Mouse (Mus musculus): ENCODE measurements around the gene Ndufa13.

Gene Ndufa13

GRCm38 (mm10) chr8:69907106-69907505 lies 4.7 kb upstream of the Ndufa13 start:
- DNase-seq (ENCODE audit: low spot score), result peak; percentile 25

- no peak for DNase-seq (ENCODE audit: low spot score)
Measured at GRCm38 (mm10) chr8:69906260-69906659, 3.9 kb upstream of the Ndufa13 start.

GRCm38 (mm10) chr8:69904096-69904495 lies 1.7 kb upstream of the Ndufa13 start:
- no peak for DNase-seq (ENCODE audit: low spot score)

GRCm38 (mm10) chr8:69903063-69903542 lies 745 bp upstream of the Ndufa13 start:
- DNase-seq (ENCODE audit: low spot score), result no peak

GRCm38 (mm10) chr8:69901484-69902162 lies 735 bp downstream of the Ndufa13 start:
- DNase-seq (ENCODE audit: low spot score), result peak; percentile 96

- no peak for DNase-seq (ENCODE audit: low spot score)
Measured at GRCm38 (mm10) chr8:69900895-69901451, 1.4 kb downstream of the Ndufa13 start.

- DNase-seq (ENCODE audit: low spot score), result no peak
Measured at GRCm38 (mm10) chr8:69899876-69900275, 2.5 kb downstream of the Ndufa13 start.

- no peak for DNase-seq (ENCODE audit: low spot score)
Measured at GRCm38 (mm10) chr8:69897857-69898256, 4.5 kb downstream of the Ndufa13 start.

GRCm38 (mm10) chr8:69895772-69896451 lies 6.4 kb downstream of the Ndufa13 start:
- no peak for DNase-seq (ENCODE audit: low spot score)

GRCm38 (mm10) chr8:69894836-69895332 lies 7.5 kb downstream of the Ndufa13 start:
- no peak for DNase-seq (ENCODE audit: low spot score)

GRCm38 (mm10) chr8:69893863-69894262 lies 8.5 kb downstream of the Ndufa13 start:
- no peak for DNase-seq (ENCODE audit: low spot score)

- DNase-seq (ENCODE audit: low spot score), result no peak
Measured at GRCm38 (mm10) chr8:69890813-69891241, 11.5 kb downstream of the Ndufa13 start.

- no peak for DNase-seq (ENCODE audit: low spot score)
Measured at GRCm38 (mm10) chr8:69888902-69889301, 13.5 kb downstream of the Ndufa13 start.

- no peak for DNase-seq (ENCODE audit: low spot score)
Measured at GRCm38 (mm10) chr8:69888244-69888866, 14.0 kb downstream of the Ndufa13 start.

GRCm38 (mm10) chr8:69887289-69888243 lies 14.8 kb downstream of the Ndufa13 start, which contains the start of gene Cilp2:
Gene Cilp2 (minus strand): TSS chr8:69887687.
- no peak for DNase-seq (ENCODE audit: low spot score)

- no peak for DNase-seq (ENCODE audit: low spot score)
Measured at GRCm38 (mm10) chr8:69884141-69884540, 18.2 kb downstream of the Ndufa13 start.

- no peak for DNase-seq (ENCODE audit: low spot score)
Measured at GRCm38 (mm10) chr8:69882833-69883600, 19.3 kb downstream of the Ndufa13 start.

GRCm38 (mm10) chr8:69882021-69882756 lies 20.2 kb downstream of the Ndufa13 start:
- no peak for DNase-seq (ENCODE audit: low spot score)

GRCm38 (mm10) chr8:69881261-69881865 lies 21.0 kb downstream of the Ndufa13 start:
- no peak for DNase-seq (ENCODE audit: low spot score)
